Mouse (Mus musculus) left cerebral cortex, postnatal 36 days (tissue): ENCODE measurements at regions not wholly inside any gene's neighbourhood (a gene's known extent, or its start where the extent isn't known, plus 50 kb on each side); places are given as distances from the start of the nearest gene placed in this dataset.

Experiments
- DNase-seq, 2 experiments: peaks; one replicate each; pipeline ENCODE4 v3.0.0; 2021 to 2022; ENCODE audit warnings: low spot score in 2 of 2, mixed read lengths in 1 of 2
- intact Hi-C: fragments of 180-260 bp; cut with DNase I; formaldehyde crosslinking; loops from one replicate; pipeline ENCODE4 v1.15.1; 2025

- intact Hi-C loops, result no loop called here
- DNase-seq, result no peak
Observed at GRCm38 (mm10) chr10:65244527-65244926, 1154.5 kb upstream of the Lrrtm3 start.

- intact Hi-C loops, result no loop called here
- no peak for DNase-seq
Observed at GRCm38 (mm10) chr10:65224130-65224529, 1134.1 kb upstream of the Lrrtm3 start.

GRCm38 (mm10) chr10:65221181-65221580 lies 1131.1 kb upstream of the Lrrtm3 start:
- DNase-seq, result no peak
- intact Hi-C loops, result no loop called here

- DNase-seq, result no peak
- intact Hi-C loops, result no loop called here
Observed at GRCm38 (mm10) chr10:65219251-65219650, 1129.2 kb upstream of the Lrrtm3 start.

- intact Hi-C loops, result no loop called here
- DNase-seq, result no peak
Observed at GRCm38 (mm10) chr10:65216226-65216625, 1126.1 kb upstream of the Lrrtm3 start.

- peak in 1 of 2 experiments; percentile 7 for DNase-seq
Observed at GRCm38 (mm10) chr10:65215206-65215605, 1125.1 kb upstream of the Lrrtm3 start.

GRCm38 (mm10) chr10:65183659-65184058 lies 1093.6 kb upstream of the Lrrtm3 start:
- no peak for DNase-seq
- intact Hi-C loops, result no loop called here

More at GRCm38 (mm10) chr10:65215206-65215605, 1125.1 kb upstream of the Lrrtm3 start:
- intact Hi-C loops, result no loop called here

GRCm38 (mm10) chr10:65182597-65182996 lies 1092.5 kb upstream of the Lrrtm3 start:
- no peak for DNase-seq
- intact Hi-C loops, result no loop called here

GRCm38 (mm10) chr10:65179101-65179500 lies 1089.0 kb upstream of the Lrrtm3 start:
- intact Hi-C loops, result no loop called here
- no peak for DNase-seq

- intact Hi-C loops, result no loop called here
- DNase-seq, result no peak
Observed at GRCm38 (mm10) chr10:65154131-65154530, 1064.1 kb upstream of the Lrrtm3 start.

- DNase-seq, result no peak
- intact Hi-C loops, result no loop called here
Observed at GRCm38 (mm10) chr10:65124940-65125610, 1035.0 kb upstream of the Lrrtm3 start.

- no peak for DNase-seq
- intact Hi-C loops, result no loop called here
Observed at GRCm38 (mm10) chr10:65118212-65118611, 1028.1 kb upstream of the Lrrtm3 start.

- DNase-seq, result no peak
- intact Hi-C loops, result no loop called here
Observed at GRCm38 (mm10) chr10:65114586-65114985, 1024.5 kb upstream of the Lrrtm3 start.

- no peak for DNase-seq
- intact Hi-C loops, result no loop called here
Observed at GRCm38 (mm10) chr10:65110729-65111128, 1020.7 kb upstream of the Lrrtm3 start.

- no peak for DNase-seq
- intact Hi-C loops, result no loop called here
Observed at GRCm38 (mm10) chr10:65107413-65107812, 1017.3 kb upstream of the Lrrtm3 start.

GRCm38 (mm10) chr10:65084446-65084845 lies 994.4 kb upstream of the Lrrtm3 start:
- intact Hi-C loops, result no loop called here

GRCm38 (mm10) chr10:65081638-65082037 lies 991.6 kb upstream of the Lrrtm3 start:
- DNase-seq, result no peak
- intact Hi-C loops, result no loop called here

More at GRCm38 (mm10) chr10:65084446-65084845, 994.4 kb upstream of the Lrrtm3 start:
- no peak for DNase-seq

- intact Hi-C loops, result no loop called here
- no peak for DNase-seq
Observed at GRCm38 (mm10) chr10:65058086-65058485, 968.0 kb upstream of the Lrrtm3 start.
